Mouse (Mus musculus): ENCODE data around the gene Gpr157.

Gpr157 gene

GRCm38 (mm10) chr4:150106637-150107036 lies 19.5 kb downstream of the Gpr157 start:
- in situ Hi-C loops (cut with MboI, MseI) = loop anchor here in 1 of 2 experiments (10.0 kb wide), 1 partner anchor 302 kb away; no protein-coding TSS in a partner anchor

GRCm38 (mm10) chr4:150109636-150110035 lies 22.5 kb downstream of the Gpr157 start:
- in situ Hi-C loops (cut with MboI, MseI) = loop anchor here in 1 of 2 experiments (10.0 kb wide), 1 partner anchor 305 kb away; no protein-coding TSS in a partner anchor

DNA sequence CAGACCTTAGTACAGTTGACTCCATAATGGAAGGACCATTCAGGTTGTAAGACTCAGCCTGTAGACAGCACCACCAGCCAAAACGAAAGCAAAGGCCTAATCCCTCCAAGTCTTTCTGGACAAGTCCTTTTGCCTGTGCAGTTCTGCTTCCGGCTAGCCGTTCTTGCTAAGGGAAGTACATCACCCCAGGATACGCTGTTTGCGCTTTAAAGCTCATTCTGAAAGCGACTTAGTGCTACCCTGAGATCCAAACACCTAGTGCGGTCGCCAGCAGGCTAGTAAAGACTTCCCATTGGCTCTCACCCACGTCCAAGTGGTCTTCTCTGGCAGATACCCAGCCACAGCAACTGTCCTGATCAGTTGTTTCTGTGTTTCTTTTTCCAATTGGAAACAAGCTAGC lies 23.2 kb downstream of the Gpr157 start:
- in situ Hi-C loops (cut with MboI, MseI) = no loop called here

DNA sequence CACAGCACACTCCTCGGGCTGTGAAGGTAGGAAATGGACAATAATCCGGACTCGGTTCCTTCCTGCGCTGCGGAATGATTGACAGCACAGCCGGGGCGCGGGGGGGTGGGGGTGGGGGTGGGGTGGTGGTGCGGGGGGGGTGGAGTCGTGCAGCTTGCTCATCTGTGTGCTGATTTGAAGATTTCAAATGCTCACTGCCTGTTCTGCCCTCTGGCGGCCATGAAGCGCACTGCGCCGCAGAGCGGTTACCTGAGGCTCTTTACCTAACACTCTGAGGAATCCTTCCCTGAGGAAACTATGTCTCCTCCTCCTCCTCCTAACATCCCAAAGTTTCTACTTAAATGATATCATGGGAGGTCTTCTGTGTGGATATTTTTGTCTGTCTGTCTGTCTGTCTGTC lies 25.7 kb downstream of the Gpr157 start:
- in situ Hi-C loops (cut with MboI, MseI) = no loop called here

DNA sequence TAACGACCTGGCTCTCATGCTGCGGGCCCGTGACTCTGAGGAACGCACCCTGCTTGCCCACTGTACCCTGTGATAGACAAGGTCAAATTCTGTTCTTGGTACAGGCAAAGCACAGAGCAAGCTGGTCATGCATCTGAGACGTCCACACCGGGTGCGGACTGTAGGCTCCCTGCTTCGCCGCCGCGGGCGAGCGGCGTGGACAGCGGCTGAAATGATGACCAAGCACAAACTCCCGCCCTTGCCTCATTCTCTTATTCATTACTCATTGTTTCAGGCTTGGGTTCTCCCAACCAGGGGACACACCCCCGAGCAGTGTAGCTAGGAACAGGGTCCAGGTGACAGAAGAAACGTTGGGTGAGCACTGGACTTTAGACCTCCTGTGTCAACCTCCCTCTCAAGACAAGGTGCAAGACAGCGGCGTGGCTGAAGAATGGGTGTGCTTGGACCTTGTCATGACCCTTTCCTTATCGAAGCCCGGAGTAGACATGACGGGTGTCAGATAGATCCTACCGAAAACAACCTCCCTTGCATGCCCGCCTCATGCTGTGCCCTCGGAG lies 27.4 kb downstream of the Gpr157 start:
- in situ Hi-C loops (cut with MboI, MseI) = no loop called here

DNA sequence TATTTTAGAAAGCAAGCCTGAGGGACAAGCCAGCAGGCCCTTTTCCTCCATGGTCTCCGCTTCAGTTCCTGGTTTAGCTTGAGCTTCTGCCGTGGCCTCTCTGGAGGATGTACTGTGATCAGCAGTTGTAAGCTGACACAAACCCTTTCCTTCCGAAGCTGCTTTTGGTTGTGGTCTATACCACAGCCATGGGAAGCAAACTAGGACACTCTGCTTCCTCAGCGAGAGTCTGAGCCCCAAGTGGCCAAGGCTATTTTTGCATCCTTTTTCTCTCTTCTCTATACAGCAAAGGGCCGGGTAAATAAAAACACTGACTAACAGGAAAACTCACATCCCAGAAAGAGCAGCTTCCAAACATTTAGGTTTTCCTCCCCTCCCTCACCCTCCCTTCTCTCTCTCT lies 30.1 kb downstream of the Gpr157 start:
- in situ Hi-C loops (cut with MboI, MseI) = no loop called here

DNA sequence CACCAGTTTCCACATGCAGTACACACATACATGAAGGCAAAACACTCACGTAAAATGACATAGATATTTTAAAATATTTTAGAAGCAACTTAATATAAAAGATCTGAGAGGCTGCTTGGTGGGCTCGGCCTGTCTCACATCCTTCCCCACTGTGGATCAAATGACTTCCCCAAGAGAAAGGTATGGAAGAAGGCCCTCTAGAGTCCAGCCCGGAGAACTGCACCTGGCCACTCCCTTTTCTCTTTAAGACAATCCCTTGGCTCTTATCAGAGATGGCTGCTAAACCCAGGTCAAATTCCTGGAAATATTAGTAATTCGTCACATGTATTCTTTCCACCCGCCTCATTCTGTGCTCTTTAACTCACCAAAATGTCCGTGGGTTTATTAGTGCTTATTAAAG lies 31.0 kb downstream of the Gpr157 start:
- in situ Hi-C loops (cut with MboI, MseI) = no loop called here

- in situ Hi-C loops (cut with MboI, MseI) = no loop called here
Observed at GRCm38 (mm10) chr4:150119055-150119454, 31.9 kb downstream of the Gpr157 start, which contains the start of gene Slc2a5. Slc2a5 (plus strand) TSS chr4:150119283.

- in situ Hi-C loops (cut with MboI, MseI) = no loop called here
Observed at GRCm38 (mm10) chr4:150119640-150120039, 32.5 kb downstream of the Gpr157 start.

GRCm38 (mm10) chr4:150120173-150120833 lies 33.1 kb downstream of the Gpr157 start:
- in situ Hi-C loops (cut with MboI, MseI) = no loop called here

GRCm38 (mm10) chr4:150121430-150121829 lies 34.3 kb downstream of the Gpr157 start:
- in situ Hi-C loops (cut with MboI, MseI) = no loop called here

- in situ Hi-C loops (cut with MboI, MseI) = no loop called here
Observed at GRCm38 (mm10) chr4:150122476-150122875, 35.3 kb downstream of the Gpr157 start.

DNA sequence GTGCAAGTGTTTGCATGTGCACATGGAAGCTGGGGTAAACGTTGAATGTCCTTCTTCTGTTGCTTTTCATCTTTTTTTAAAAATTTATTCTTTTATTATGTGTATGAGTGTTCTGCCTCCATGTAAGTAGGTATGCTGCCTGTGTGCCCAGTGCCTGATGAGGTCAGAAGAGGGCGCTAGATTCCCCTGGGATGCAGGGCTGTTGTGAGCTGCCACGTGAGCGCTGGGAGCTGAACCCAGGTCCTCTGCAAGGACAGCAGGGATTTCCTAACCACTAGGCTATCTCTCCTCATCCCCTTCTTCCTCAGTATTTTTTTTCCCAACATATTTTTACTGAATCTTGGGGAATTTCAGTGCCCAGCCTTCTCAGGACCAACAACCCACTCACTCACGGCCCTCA lies 39.2 kb downstream of the Gpr157 start:
- in situ Hi-C loops (cut with MboI, MseI) = no loop called here

- in situ Hi-C loops (cut with MboI, MseI) = no loop called here
Observed at GRCm38 (mm10) chr4:150127894-150128293, 40.7 kb downstream of the Gpr157 start.

DNA sequence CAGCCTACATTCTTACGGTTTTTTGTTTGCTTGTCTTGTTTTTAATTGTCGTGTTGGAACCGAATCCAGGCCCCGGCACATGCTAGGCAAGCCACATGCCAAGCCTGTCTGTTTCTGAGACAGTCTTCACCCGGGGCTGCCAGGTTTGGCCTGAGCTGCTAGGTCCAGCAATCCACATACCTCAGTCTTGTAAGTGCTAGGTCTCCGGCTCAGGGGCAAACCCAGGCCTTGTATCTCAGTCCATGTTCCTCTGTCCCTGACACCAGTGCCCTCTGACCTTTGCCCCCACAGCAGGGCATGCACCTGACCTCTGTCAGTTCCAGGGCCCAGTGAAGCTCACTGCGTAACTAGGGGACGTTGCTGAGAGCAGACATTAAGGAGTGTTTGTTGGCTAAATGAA lies 41.4 kb downstream of the Gpr157 start:
- in situ Hi-C loops (cut with MboI, MseI) = no loop called here

GRCm38 (mm10) chr4:150130661-150131060 lies 43.5 kb downstream of the Gpr157 start:
- in situ Hi-C loops (cut with MboI, MseI) = no loop called here

DNA sequence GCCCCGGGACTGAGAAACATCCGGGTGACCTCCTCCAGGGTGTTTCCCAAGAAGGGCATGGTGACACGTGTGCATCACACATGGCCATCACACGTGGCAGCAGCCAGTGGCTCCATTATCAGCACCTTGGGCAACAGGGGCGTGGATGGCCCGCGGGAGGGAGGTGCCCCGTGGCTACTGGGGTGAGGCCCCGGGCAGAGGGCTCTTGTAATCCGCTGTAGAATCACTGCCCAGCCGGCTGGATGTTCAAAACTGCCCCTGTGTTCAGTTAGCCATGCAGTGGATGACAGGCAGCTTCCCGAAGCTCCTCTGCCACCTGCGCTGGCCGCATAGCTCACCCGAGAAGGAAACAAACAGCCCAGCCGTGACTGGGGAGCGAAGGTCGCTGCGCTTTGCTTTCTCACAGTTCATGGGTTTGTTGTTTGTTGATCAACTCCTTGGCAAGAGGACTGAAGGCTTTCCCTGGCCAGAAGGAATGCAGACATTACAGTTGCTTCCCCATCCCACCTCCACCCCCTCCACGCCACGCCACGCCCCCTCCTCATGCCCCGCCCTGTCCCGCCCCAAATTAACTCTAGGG lies 45.6 kb downstream of the Gpr157 start:
- in situ Hi-C loops (cut with MboI, MseI) = no loop called here

DNA sequence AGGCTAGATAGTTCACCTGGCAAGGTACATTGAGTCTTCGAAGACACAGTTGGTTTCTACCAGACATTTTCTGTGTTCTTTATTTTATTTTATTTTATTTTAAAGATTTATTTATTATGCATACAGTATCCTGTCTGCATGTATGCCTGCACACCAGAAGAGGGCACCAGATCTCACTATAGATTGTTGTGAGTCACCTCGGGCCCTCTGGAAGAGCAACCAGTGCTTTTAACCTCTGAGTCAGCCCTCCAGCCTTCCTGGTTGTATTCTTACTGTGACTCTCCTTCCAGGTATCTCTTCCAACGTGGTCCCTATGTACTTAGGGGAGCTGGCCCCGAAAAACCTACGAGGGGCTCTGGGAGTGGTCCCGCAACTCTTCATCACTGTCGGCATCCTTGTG lies 48.1 kb downstream of the Gpr157 start:
- in situ Hi-C loops (cut with MboI, MseI) = no loop called here

DNA sequence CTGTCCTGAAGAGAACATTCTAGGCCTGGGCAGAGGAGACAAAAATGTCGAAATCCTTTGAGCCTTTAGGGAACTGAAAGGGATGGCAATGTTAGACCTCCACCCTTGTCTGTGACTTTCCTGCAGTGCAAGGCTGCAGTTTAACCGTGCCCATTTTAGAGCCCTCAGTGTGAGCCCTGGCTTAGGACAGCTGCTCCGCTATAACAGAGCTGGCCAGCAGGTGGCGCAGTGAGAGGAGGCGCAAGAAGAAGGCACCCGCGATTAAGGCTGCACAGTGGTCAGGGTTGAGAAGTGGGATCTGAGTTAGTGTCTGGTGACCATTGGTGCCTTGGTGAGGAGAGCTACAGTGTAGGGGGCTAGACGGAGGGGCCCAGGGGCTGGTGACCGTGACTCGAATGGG lies 49.5 kb downstream of the Gpr157 start:
- in situ Hi-C loops (cut with MboI, MseI) = no loop called here

DNA sequence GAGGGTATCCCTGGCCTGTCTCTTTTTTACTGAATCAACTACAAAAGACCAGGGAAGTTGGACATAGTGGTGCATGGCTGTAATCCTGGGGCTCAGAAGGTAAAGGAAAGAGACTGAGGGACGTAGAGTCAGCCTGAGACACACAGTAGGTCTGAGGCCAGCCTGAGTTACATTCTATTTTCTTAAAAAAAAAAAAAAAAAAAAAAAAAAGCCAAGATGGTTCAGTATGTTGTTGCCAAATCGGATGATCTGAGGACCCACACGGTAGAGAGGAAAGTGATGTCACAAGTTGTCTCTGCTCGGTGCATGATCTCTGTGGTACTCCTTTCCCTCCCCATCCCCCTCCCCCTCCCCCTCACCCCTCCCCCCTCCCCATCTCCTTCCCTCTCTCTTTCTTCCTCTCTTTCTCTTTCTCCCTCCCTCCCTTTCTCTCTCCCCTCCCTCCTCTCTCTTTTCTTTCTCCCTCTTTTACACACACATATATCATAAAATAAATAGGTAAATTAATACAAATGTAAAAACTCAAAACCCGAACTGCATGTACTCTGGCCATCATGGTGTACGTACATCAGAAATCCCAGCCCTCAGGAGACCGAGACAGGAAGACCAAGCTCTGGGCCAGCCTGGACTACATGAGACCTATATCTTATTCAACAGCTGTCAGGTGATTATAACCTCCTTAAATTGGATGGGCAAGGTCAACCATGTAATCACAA lies 50.4 kb downstream of the Gpr157 start:
- in situ Hi-C loops (cut with MboI, MseI) = no loop called here

DNA sequence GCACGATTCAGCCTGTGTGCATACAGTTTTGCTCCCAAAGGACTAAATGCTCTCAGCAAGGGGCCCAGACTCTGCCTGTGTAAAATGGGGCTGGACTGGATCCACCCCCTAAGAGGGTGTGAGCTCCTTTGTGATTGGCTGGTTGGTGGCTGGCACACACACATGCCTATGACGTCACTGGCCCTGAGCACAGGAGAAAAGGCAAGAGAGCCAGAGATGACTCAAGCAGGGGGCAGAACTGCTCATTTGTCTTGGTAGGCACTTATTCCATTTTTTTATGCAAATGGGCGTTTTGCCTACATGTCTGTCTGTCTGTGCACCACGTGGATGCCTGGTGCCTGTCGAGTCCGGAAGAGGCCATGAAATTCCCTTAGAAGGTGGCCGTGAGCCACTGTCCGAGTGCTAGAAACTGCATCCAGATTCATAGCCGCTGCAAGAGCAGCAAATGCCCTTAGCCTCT lies 50.9 kb downstream of the Gpr157 start:
- in situ Hi-C loops (cut with MboI, MseI) = no loop called here

DNA sequence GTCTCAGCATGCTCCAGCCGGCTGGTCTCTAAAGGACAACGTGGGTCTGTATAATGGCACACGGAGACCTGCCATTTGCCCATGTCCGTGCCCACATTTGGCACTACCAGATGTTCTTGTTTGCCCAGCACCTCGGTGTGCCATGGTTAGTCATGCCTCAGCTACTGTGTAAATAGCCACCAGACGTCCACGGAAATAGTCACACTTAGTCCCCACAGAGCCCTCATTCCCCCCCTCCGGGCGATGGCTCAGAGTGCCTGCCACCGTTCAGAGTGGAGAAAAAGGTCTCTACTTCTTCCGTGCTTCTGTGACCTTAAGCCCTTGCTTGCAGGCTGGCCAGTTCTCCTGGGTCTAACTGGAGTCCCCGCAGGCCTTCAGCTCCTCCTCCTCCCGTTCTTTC lies 51.9 kb downstream of the Gpr157 start:
- in situ Hi-C loops (cut with MboI, MseI) = no loop called here

Measured in T-helper 17 cell (primary cell).